Mouse (Mus musculus) spleen, adult 2 months (tissue): Measurements from ENCODE around the gene Snd1.

Source experiments
- CTCF ChIP-seq: fragments of 200-500 bp; IDR thresholded peaks from 2 replicates; pipeline ENCODE4 v1.5.1; 2011; ENCODE audit warnings: mild to moderate bottlenecking, inconsistent platforms; ENCODE audit not compliant: insufficient read depth, insufficient read length, insufficient replicate concordance; ENCODE audit errors: extremely low read depth
- POLR2A ChIP-seq: fragments of 200-500 bp; IDR thresholded peaks from 2 replicates; pipeline ENCODE4 v1.6.1; 2011; ENCODE audit warnings: low read depth, low read length, inconsistent platforms

- no peak for TF ChIP-seq POLR2A
- TF ChIP-seq CTCF = no peak
These were observed 399.8 kb downstream of the Snd1 start for GRCm38 (mm10) chr6:28874759-28875158.
